Mouse (Mus musculus): ENCODE data around the gene Pola2. TPM values are rescaled to one million over a fixed set of nuclear protein-coding genes. Genes with fewer than 3 reads are reported as not detected.

Gene Pola2
- polyA plus RNA-seq, 1 experiment: 16.8 TPM

DNA sequence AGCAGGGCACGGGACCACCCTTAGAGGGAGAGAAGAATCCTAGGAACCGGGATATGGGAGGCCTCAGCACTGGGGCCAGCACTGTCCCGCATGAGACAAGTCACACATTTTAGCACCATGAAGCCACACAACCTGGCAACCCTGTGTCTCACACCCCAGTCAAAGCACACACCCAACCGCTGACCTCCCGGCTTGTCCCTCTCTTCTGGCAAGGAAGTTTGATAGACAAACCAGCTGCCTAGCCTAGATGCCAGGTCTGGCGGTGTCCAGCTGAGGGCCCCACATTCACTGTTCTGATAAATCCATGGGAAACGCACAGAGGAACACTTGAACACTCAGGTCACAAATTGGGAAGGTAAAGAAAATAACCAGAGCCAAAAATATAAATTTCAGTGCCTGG lies 21.4 kb downstream of the Pola2 start:
- Histone ChIP-seq H3K4me1 (ENCODE audit: control insufficient read depth, insufficient read depth, low read length) (peaks cover 22% of the 10 kb centered on the region), H3K27ac (ENCODE audit: insufficient read depth, low read length) (no peak overlapping the region), H3K4me3 (replicated peaks; ENCODE audit: insufficient read depth, low read depth, low read length) (no peak overlapping the region), H3K27me3 (ENCODE audit: control insufficient read depth, insufficient read depth, low read length) (no peaks in the 10 kb centered on the region)
- 58% methylated on average over 7 of the region's 7 CpGs for WGBS
- no peak for DNase-seq
- TF ChIP-seq CTCF (IDR thresholded peaks at IDR 0.05; ENCODE audit: borderline replicate concordance, insufficient read depth, low read depth, low read length): no peak
- TF ChIP-seq POLR2A (IDR thresholded peaks at IDR 0.05; ENCODE audit: borderline replicate concordance, insufficient read depth, low read length): no peak

DNA sequence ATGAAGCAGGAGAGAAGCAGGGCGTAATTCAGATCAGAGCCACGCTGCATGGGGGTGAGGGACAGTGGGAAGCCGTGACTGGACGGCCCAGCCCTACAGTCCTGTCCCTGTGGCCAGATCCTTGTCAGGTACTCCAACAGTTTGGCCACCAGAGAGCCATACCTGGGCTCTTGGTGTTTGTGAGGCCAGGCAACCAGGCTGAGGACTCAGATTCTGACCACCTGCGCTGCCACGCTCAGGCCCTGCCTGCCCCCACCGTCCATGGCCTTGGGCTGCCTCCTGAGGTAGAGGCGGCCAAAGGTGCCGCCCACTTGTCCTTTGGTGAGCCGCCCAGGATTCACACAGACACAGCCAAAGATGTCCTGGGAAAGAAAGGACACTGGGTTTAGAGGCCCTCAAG lies 23.3 kb downstream of the Pola2 start:
- peak overlapping the region; percentile 92 for H3K27ac ChIP-seq (ENCODE audit: insufficient read depth, low read length)
- peak; percentile 38 to 54 for DNase-seq
- no peaks in the 10 kb centered on the region for H3K27me3 ChIP-seq (ENCODE audit: control insufficient read depth, insufficient read depth, low read length)
- peaks cover 28% of the 10 kb centered on the region for H3K4me1 ChIP-seq (ENCODE audit: control insufficient read depth, insufficient read depth, low read length)
- no peak overlapping the region for H3K4me3 ChIP-seq (replicated peaks; ENCODE audit: insufficient read depth, low read depth, low read length)
- 19% methylated on average over 10 of the region's 10 CpGs for WGBS
- TF ChIP-seq CTCF (IDR thresholded peaks at IDR 0.05; ENCODE audit: borderline replicate concordance, insufficient read depth, low read depth, low read length) (no peak), POLR2A (IDR thresholded peaks at IDR 0.05; ENCODE audit: borderline replicate concordance, insufficient read depth, low read length) (no peak)

DNA sequence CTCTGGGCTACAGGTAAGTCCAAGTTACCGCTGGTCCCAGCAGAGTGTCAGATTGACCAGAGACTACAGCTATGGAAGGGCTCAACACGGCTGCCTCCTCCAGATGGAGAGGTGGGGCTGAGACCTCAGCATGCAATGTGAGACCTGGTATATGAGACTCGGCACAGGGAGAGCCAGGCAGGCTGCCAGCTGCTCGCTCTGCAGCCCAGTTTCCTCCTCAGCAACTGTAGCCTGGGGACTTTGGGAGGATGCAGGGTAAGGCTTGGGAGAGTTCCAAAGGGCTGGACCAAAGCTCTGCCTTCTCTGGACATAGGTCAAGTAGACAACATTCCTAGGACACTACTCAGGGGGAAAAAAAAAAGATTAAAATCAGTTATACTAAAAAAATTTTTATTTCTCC lies 23.8 kb downstream of the Pola2 start:
- 4% methylated on average over 4 of the region's 4 CpGs for WGBS
- Histone ChIP-seq H3K4me1 (ENCODE audit: control insufficient read depth, insufficient read depth, low read length) (peaks cover 28% of the 10 kb centered on the region), H3K27me3 (ENCODE audit: control insufficient read depth, insufficient read depth, low read length) (no peaks in the 10 kb centered on the region), H3K4me3 (replicated peaks; ENCODE audit: insufficient read depth, low read depth, low read length) (no peak overlapping the region), H3K27ac (ENCODE audit: insufficient read depth, low read length) (peak overlapping the region; percentile 92)
- peak; percentile 87 to 92 for DNase-seq
- TF ChIP-seq CTCF (IDR thresholded peaks at IDR 0.05; ENCODE audit: borderline replicate concordance, insufficient read depth, low read depth, low read length): no peak
- 0 out of 2 replicates have a peak, but pooled peaks have one; percentile 18 for TF ChIP-seq POLR2A (IDR thresholded peaks at IDR 0.05; ENCODE audit: borderline replicate concordance, insufficient read depth, low read length)

DNA sequence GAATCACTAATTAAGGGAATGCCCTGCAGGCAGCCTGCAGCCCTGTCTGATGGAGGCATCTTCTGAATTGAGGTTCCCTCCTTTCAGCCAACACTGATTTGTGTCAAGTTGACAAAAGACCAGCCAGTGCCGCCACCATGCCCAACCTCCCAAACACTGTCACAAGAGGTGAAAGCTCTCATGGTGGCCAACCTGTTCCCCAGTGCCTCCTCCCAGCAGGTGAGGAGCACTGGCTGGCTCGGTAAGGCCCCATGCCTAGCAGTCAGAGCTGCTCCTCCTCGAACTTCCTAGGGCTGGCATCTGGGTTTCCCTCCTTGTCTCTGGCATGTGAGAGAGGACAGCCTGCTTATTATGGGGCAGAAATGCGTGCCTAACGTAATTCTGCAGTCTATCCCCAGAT lies 24.3 kb downstream of the Pola2 start:
- 11% methylated on average over 5 of the region's 5 CpGs for WGBS
- H3K4me1 ChIP-seq (ENCODE audit: control insufficient read depth, insufficient read depth, low read length): peaks cover 28% of the 10 kb centered on the region
- TF ChIP-seq CTCF (IDR thresholded peaks at IDR 0.05; ENCODE audit: borderline replicate concordance, insufficient read depth, low read depth, low read length) (no peak), POLR2A (IDR thresholded peaks at IDR 0.05; ENCODE audit: borderline replicate concordance, insufficient read depth, low read length) (no peak)
- H3K27me3 ChIP-seq (ENCODE audit: control insufficient read depth, insufficient read depth, low read length): no peaks in the 10 kb centered on the region
- H3K4me3 ChIP-seq (replicated peaks; ENCODE audit: insufficient read depth, low read depth, low read length): no peak overlapping the region
- peak in 1 of 2 experiments; percentile 38 for DNase-seq
- peak overlapping the region; percentile 65 for H3K27ac ChIP-seq (ENCODE audit: insufficient read depth, low read length)

DNA sequence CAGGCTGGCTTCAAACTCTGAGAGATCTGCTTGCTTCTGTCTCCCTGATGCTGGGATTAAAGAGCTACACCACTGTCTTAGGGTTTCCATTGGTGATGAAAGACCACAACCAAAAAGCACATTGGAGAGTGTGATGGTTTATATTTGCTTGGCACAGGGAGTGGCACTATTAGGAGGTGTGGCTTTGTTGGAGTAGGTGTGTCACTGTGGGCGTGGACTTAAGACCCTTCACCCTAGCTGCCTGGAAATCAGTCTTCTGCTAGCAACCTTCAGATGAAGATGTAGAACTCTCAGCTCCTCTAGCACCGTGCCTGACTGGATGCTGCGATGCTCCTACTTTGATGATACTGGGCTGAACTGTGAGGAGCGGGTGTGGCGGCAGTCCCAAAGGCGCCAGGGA lies 25.5 kb downstream of the Pola2 start:
- WGBS: 95% methylated on average over 6 of the region's 6 CpGs
- Histone ChIP-seq H3K4me1 (ENCODE audit: control insufficient read depth, insufficient read depth, low read length) (peaks cover 28% of the 10 kb centered on the region), H3K27ac (ENCODE audit: insufficient read depth, low read length) (no peak overlapping the region), H3K4me3 (replicated peaks; ENCODE audit: insufficient read depth, low read depth, low read length) (no peak overlapping the region), H3K27me3 (ENCODE audit: control insufficient read depth, insufficient read depth, low read length) (no peaks in the 10 kb centered on the region)
- TF ChIP-seq CTCF (IDR thresholded peaks at IDR 0.05; ENCODE audit: borderline replicate concordance, insufficient read depth, low read depth, low read length): no peak
- no peak for TF ChIP-seq POLR2A (IDR thresholded peaks at IDR 0.05; ENCODE audit: borderline replicate concordance, insufficient read depth, low read length)
- DNase-seq: no peak

DNA sequence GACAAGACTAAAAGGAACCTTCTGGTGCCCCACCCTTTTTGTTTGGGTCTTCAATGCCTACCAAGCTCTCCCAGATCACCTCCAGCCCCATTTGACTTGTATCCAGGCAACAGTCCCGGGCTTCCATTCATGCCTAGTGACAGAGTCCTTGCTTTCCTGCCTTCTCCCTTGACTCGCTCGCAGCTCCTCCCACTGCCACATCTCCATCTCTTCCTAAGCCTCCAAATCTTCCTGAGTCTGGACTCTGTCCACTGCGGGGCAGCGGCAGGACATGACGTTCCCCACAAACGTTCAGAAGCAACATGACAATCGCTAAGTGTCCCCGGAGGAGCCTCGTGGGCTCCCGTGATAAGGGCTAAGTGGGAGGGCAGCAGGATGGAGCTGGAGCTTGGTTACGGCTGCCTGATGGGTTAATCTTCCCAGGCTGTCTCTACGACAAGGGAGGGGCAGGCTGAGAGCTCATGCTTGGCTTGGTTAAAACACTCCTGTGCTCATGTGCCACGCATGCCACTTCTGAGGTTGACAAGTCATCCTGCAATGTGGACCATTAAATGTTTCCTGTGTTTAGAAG lies 26.1 kb downstream of the Pola2 start:
- Histone ChIP-seq H3K4me1 (ENCODE audit: control insufficient read depth, insufficient read depth, low read length) (peaks cover 28% of the 10 kb centered on the region), H3K4me3 (replicated peaks; ENCODE audit: insufficient read depth, low read depth, low read length) (peak overlapping the region; percentile 21), H3K27ac (ENCODE audit: insufficient read depth, low read length) (no peak overlapping the region), H3K27me3 (ENCODE audit: control insufficient read depth, insufficient read depth, low read length) (no peaks in the 10 kb centered on the region)
- TF ChIP-seq POLR2A (IDR thresholded peaks at IDR 0.05; ENCODE audit: borderline replicate concordance, insufficient read depth, low read length): no peak
- TF ChIP-seq CTCF (IDR thresholded peaks at IDR 0.05; ENCODE audit: borderline replicate concordance, insufficient read depth, low read depth, low read length): no peak
- DNase-seq: no peak
- 15% methylated on average over 14 of the region's 14 CpGs for WGBS

DNA sequence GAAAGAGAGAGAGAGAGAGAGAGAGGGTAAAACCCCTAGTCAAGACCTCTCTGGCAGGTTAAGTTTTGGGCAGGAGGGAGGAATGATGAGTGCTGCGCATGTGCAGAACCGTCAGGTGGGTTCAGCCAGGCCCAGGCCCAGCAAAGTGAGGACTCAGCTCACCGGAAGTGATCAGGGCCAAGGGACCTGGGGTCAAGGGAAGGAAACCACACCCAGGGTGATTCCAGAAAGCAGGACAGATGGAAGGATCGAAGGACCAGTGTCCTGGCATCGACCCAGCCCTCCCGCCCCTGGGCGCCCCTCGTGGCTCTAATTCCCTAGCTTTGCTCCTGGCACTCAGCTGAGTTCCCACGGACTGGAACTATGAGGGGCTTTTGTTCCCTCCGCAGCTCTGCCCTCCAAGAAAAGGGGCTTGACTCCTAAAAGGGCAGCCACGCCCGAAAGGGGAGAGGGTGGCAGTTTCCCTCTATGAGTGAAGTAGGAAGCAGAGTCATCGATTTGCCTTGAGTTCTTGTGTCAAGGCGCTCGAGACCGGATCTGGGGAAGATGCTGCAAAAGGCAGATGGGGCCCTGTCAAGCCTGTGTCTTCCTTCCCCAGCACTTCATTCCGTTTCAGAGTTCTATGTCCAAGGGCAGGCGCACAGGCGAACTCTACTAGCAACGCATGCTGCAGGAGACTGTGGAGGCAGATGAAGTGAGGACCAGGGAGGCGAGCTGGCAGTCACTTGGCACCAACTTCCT lies 26.7 kb downstream of the Pola2 start:
- peaks cover 28% of the 10 kb centered on the region for H3K4me1 ChIP-seq (ENCODE audit: control insufficient read depth, insufficient read depth, low read length)
- no peak overlapping the region for H3K4me3 ChIP-seq (replicated peaks; ENCODE audit: insufficient read depth, low read depth, low read length)
- no peak overlapping the region for H3K27ac ChIP-seq (ENCODE audit: insufficient read depth, low read length)
- H3K27me3 ChIP-seq (ENCODE audit: control insufficient read depth, insufficient read depth, low read length): no peaks in the 10 kb centered on the region
- TF ChIP-seq CTCF (IDR thresholded peaks at IDR 0.05; ENCODE audit: borderline replicate concordance, insufficient read depth, low read depth, low read length) (no peak), POLR2A (IDR thresholded peaks at IDR 0.05; ENCODE audit: borderline replicate concordance, insufficient read depth, low read length) (no peak)
- DNase-seq: peak in 1 of 2 experiments; percentile 44
- 45% methylated on average over 21 of the region's 21 CpGs for WGBS

DNA sequence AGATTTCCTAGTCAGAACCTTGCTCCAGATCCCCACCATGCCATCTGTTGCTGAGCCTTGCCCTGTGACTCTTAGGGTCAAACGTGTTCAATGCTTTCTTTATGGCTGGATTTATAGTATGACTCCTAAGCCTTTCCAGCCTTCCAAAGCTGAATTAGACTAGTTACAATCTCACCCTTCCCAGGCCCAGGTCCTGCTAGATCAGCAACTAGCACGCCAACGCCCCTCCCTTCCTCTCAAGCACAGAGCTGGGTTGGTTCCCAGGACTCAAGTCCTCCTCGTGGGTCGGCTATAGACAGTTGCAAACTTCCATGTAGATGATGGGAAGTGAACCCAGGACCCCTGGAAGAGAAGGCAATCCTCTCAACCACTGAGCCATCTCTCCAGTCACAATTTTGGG lies 28.3 kb downstream of the Pola2 start:
- 66% methylated on average over 5 of the region's 5 CpGs for WGBS

More for the DNA sequence above, 28.3 kb downstream of the Pola2 start:
- Histone ChIP-seq H3K4me3 (replicated peaks; ENCODE audit: insufficient read depth, low read depth, low read length) (no peak overlapping the region), H3K27me3 (ENCODE audit: control insufficient read depth, insufficient read depth, low read length) (no peaks in the 10 kb centered on the region), H3K27ac (ENCODE audit: insufficient read depth, low read length) (no peak overlapping the region), H3K4me1 (ENCODE audit: control insufficient read depth, insufficient read depth, low read length) (peaks cover 27% of the 10 kb centered on the region)
- TF ChIP-seq POLR2A (IDR thresholded peaks at IDR 0.05; ENCODE audit: borderline replicate concordance, insufficient read depth, low read length): no peak
- no peak for TF ChIP-seq CTCF (IDR thresholded peaks at IDR 0.05; ENCODE audit: borderline replicate concordance, insufficient read depth, low read depth, low read length)
- no peak for DNase-seq
